Mouse (Mus musculus) midbrain, embryonic 11.5 days (tissue): Measurements from ENCODE around the gene Clk3. TPM values are rescaled to one million over a fixed set of nuclear protein-coding genes. Genes with fewer than 3 reads are reported as not detected.

Experiments
- ATAC-seq: fragments of 200-750 bp; cut with Nextera tagmentation; 2 replicates; pipeline ENCODE4 v1.8.0; 2017; ENCODE audit warnings: moderate TSS enrichment, moderate library complexity; ENCODE audit not compliant: low FRiP score
- DNase-seq: peaks from one replicate; pipeline ENCODE4 v3.0.0; 2015; ENCODE audit warnings: low spot score; ENCODE audit errors: missing footprints
- H3K27ac ChIP-seq: fragments of 300-500 bp; sonication (generic); 2 replicates; pipeline ENCODE4 v1.5.1; 2014; ENCODE audit warnings: low read depth, low read length
- H3K27me3 ChIP-seq: fragments of 300-500 bp; sonication (generic); 2 replicates; pipeline ENCODE4 v1.6.1; 2014; ENCODE audit warnings: mild to moderate bottlenecking, low read length, moderate library complexity, mixed read lengths; ENCODE audit not compliant: control insufficient read depth, insufficient read depth
- H3K36me3 ChIP-seq: fragments of 300-500 bp; sonication (generic); 2 replicates; pipeline ENCODE4 v1.6.1; 2014; ENCODE audit warnings: mild to moderate bottlenecking, low read length, moderate library complexity, mixed read lengths; ENCODE audit not compliant: control insufficient read depth, insufficient read depth
- H3K4me1 ChIP-seq: fragments of 300-500 bp; sonication (generic); 2 replicates; pipeline ENCODE4 v1.6.1; 2014; ENCODE audit warnings: low read length; ENCODE audit not compliant: control insufficient read depth, insufficient read depth
- H3K4me2 ChIP-seq: fragments of 300-500 bp; sonication (generic); 2 replicates; pipeline ENCODE4 v1.6.1; 2014; ENCODE audit warnings: mild to moderate bottlenecking, moderate library complexity
- H3K4me3 ChIP-seq: fragments of 300-500 bp; sonication (generic); 2 replicates; pipeline ENCODE4 v1.5.1; 2014; ENCODE audit warnings: low read depth, low read length
- H3K9ac ChIP-seq: fragments of 300-500 bp; sonication (generic); 2 replicates; pipeline ENCODE4 v1.6.1; 2014; ENCODE audit warnings: low read length
- H3K9me3 ChIP-seq: fragments of 300-500 bp; sonication (generic); 2 replicates; pipeline ENCODE4 v1.6.1; 2016; ENCODE audit warnings: low read length; ENCODE audit not compliant: control insufficient read depth
- WGBS: fragments of 180-500 bp; shearing (Covaris S2); extraction: QIAGEN DNeasy Blood & Tissue Kit; methylation state at CpG from one replicate; pipeline ENCODE4 v1.1.7; 2014; 5-methylcytosine and 5-hydroxymethylcytosine counted together
- polyA plus RNA-seq: library from polyadenylated mRNA; unstranded; fragments of >200 nt; fragmentation: Nextera tagmentation; extraction: Ambion mirVana; gene quantifications from 2 replicates; pipeline ENCODE4 v1.2.1, GENCODE M21; 2014

Gene Clk3
- polyA plus RNA-seq, 1 experiment from 2014 or later: 91.6 TPM

GRCm38 (mm10) chr9:57805087-57805737 lies 39.6 kb upstream of the Clk3 start:
- peaks cover 9% of the 10 kb centered on the region; the same call in 1 of the 2 replicates for H3K4me1 ChIP-seq
- ATAC-seq: no peak
- no peak overlapping the region for H3K4me3 ChIP-seq
- H3K9ac ChIP-seq: no peak overlapping the region
- DNase-seq: no peak
- WGBS: 79% methylated on average over 10 of the region's 10 CpGs
- no peaks in the 10 kb centered on the region for H3K27me3 ChIP-seq
- no peak overlapping the region for H3K27ac ChIP-seq
- no peaks in the 10 kb centered on the region for H3K36me3 ChIP-seq
- no peaks in the 10 kb centered on the region for H3K9me3 ChIP-seq
- H3K4me2 ChIP-seq: no peak overlapping the region

GRCm38 (mm10) chr9:57803839-57804238 lies 38.2 kb upstream of the Clk3 start:
- ATAC-seq (no peak), DNase-seq (no peak)
- Histone ChIP-seq H3K4me2 (no peak overlapping the region), H3K4me1 (peaks cover 7% of the 10 kb centered on the region; the same call in 1 of the 2 replicates), H3K36me3 (no peaks in the 10 kb centered on the region), H3K27me3 (no peaks in the 10 kb centered on the region), H3K4me3 (no peak overlapping the region), H3K27ac (no peak overlapping the region), H3K9me3 (no peaks in the 10 kb centered on the region), H3K9ac (no peak overlapping the region)
- WGBS: 56% methylated on average over 4 of the region's 4 CpGs

- DNase-seq (no peak), ATAC-seq (no peak)
- Histone ChIP-seq H3K9ac (no peak overlapping the region), H3K9me3 (no peaks in the 10 kb centered on the region), H3K27me3 (no peaks in the 10 kb centered on the region), H3K27ac (no peak overlapping the region), H3K36me3 (no peaks in the 10 kb centered on the region), H3K4me1 (peaks cover 6% of the 10 kb centered on the region; the same call in 1 of the 2 replicates), H3K4me2 (no peak overlapping the region), H3K4me3 (no peak overlapping the region)
- 48% methylated on average over 3 of the region's 3 CpGs for WGBS
These were observed 37.4 kb upstream of the Clk3 start for GRCm38 (mm10) chr9:57803047-57803446.

GRCm38 (mm10) chr9:57800325-57800975 lies 34.8 kb upstream of the Clk3 start:
- peaks cover 6% of the 10 kb centered on the region; the same call in 1 of the 2 replicates for H3K4me1 ChIP-seq
- no peak for DNase-seq

GRCm38 (mm10) chr9:57798725-57799253 lies 33.1 kb upstream of the Clk3 start:
- 38% methylated on average over 10 of the region's 10 CpGs for WGBS
- peak; percentile 54 for ATAC-seq
- Histone ChIP-seq H3K4me3 (no peak overlapping the region), H3K27ac (no peak overlapping the region), H3K36me3 (peaks cover 11% of the 10 kb centered on the region), H3K27me3 (no peaks in the 10 kb centered on the region), H3K9me3 (no peaks in the 10 kb centered on the region), H3K4me1 (peaks cover 6% of the 10 kb centered on the region; the same call in 1 of the 2 replicates), H3K4me2 (no peak overlapping the region), H3K9ac (no peak overlapping the region)
- DNase-seq: no peak

More at GRCm38 (mm10) chr9:57800325-57800975, 34.8 kb upstream of the Clk3 start:
- no peak overlapping the region for H3K9ac ChIP-seq
- H3K4me3 ChIP-seq: no peak overlapping the region
- H3K36me3 ChIP-seq: peaks cover 7% of the 10 kb centered on the region
- H3K4me2 ChIP-seq: no peak overlapping the region
- H3K9me3 ChIP-seq: no peaks in the 10 kb centered on the region
- H3K27ac ChIP-seq: no peak overlapping the region
- no peaks in the 10 kb centered on the region for H3K27me3 ChIP-seq
- 91% methylated on average over 9 of the region's 9 CpGs for WGBS
- ATAC-seq: no peak

GRCm38 (mm10) chr9:57797456-57797855 lies 31.8 kb upstream of the Clk3 start:
- H3K9ac ChIP-seq: no peak overlapping the region
- H3K27me3 ChIP-seq: no peaks in the 10 kb centered on the region
- H3K9me3 ChIP-seq: no peaks in the 10 kb centered on the region
- H3K36me3 ChIP-seq: peaks cover 13% of the 10 kb centered on the region
- H3K4me1 ChIP-seq: no peaks in the 10 kb centered on the region
- no peak overlapping the region for H3K4me2 ChIP-seq
- no peak overlapping the region for H3K27ac ChIP-seq
- no peak for DNase-seq
- WGBS: 92% methylated on average over 8 of the region's 8 CpGs
- ATAC-seq: no peak
- no peak overlapping the region for H3K4me3 ChIP-seq

- WGBS: 86% methylated on average over 3 of the region's 3 CpGs
- Histone ChIP-seq H3K4me1 (no peaks in the 10 kb centered on the region), H3K27me3 (no peaks in the 10 kb centered on the region), H3K9ac (no peak overlapping the region), H3K4me3 (no peak overlapping the region), H3K36me3 (peaks cover 7% of the 10 kb centered on the region; the same call in 1 of the 2 replicates), H3K27ac (no peak overlapping the region), H3K4me2 (no peak overlapping the region), H3K9me3 (no peaks in the 10 kb centered on the region)
- DNase-seq (no peak), ATAC-seq (no peak)
These were observed 24.1 kb upstream of the Clk3 start for GRCm38 (mm10) chr9:57789733-57790132.

- H3K36me3 ChIP-seq: no peaks in the 10 kb centered on the region
- no peak for ATAC-seq
- WGBS: 94% methylated on average over 3 of the region's 3 CpGs
These were observed 17.0 kb upstream of the Clk3 start for GRCm38 (mm10) chr9:57782656-57783055.

GRCm38 (mm10) chr9:57775736-57776135 lies 10.1 kb upstream of the Clk3 start:
- ATAC-seq (no peak), DNase-seq (no peak)
- no peak overlapping the region for H3K9ac ChIP-seq
- H3K36me3 ChIP-seq: no peaks in the 10 kb centered on the region
- no peaks in the 10 kb centered on the region for H3K9me3 ChIP-seq
- no peak overlapping the region for H3K27ac ChIP-seq
- H3K27me3 ChIP-seq: no peaks in the 10 kb centered on the region
- no peaks in the 10 kb centered on the region for H3K4me1 ChIP-seq
- 56% methylated on average over 4 of the region's 4 CpGs for WGBS
- no peak overlapping the region for H3K4me3 ChIP-seq
- no peak overlapping the region for H3K4me2 ChIP-seq

More at GRCm38 (mm10) chr9:57782656-57783055, 17.0 kb upstream of the Clk3 start:
- no peak overlapping the region for H3K4me3 ChIP-seq
- no peaks in the 10 kb centered on the region for H3K9me3 ChIP-seq
- DNase-seq: no peak
- no peak overlapping the region for H3K9ac ChIP-seq
- H3K4me1 ChIP-seq: no peaks in the 10 kb centered on the region
- no peak overlapping the region for H3K4me2 ChIP-seq
- H3K27ac ChIP-seq: no peak overlapping the region
- H3K27me3 ChIP-seq: no peaks in the 10 kb centered on the region
